Mouse (Mus musculus): Measurements from ENCODE around the gene Khdc3. TPM values are rescaled to one million over a fixed set of nuclear protein-coding genes. Genes with fewer than 3 reads are reported as not detected.
"Not testable (repeated sequence)": the region's sequence is repeated elsewhere in the genome, so short reads cannot be mapped to it uniquely, and the experiment has no call there.

Gene Khdc3
- polyA plus RNA-seq (2012; rRNA removed): 0.09 TPM in 1 of 2 replicates, not detected in the other

- DNase-seq (ENCODE audit: low read depth): no peak
Observed at GRCm38 (mm10) chr9:73101536-73101935, at the start of gene Khdc3. Khdc3 (plus strand) TSS chr9:73101836.

GRCm38 (mm10) chr9:73055441-73055911 is 46.2 kb upstream of the Khdc3 start:
- no peak for DNase-seq (ENCODE audit: low read depth)

DNA sequence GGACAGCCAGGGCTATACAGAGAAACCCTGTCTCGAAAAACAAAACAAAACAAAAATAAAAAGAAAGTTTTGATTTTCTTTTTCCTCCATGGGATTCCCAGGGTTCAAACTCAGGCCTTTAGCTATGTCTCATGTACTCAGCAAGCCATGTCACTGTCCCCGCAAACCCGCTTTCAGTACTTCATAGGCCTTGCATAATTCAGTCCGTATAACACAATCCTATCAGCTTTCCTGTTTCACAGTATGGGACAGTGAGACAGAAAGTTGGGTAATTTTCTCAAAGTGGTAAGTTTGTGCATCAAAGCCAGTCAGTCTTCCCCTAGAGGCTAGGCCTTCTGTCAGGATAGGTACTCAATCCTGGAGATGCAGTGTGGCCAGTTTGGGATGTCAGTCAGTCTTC is 42.4 kb upstream of the Khdc3 start:
- no peak for DNase-seq (ENCODE audit: low read depth)

- DNase-seq (ENCODE audit: low read depth): no peak
Observed at GRCm38 (mm10) chr9:73063621-73064290, 37.9 kb upstream of the Khdc3 start.

DNA sequence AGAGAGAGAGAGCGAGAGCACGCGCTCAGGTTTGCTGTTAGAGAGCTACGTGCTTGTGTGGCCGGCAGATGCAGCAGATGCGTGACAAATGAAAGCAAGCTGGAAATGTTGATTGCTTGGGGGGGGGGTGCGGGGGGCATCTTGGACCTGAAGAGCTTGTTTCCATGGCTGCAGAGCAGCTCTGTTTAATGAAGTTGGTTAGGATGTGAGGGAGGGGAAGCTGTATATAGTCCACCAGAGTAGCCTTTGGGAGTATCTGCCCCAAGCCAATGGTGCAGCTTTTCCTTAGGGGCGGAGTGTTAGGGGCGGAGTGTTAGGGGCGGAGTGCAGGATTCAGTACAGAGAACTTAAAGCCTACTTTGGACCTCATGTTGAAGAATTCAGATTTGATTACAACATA is 34.5 kb upstream of the Khdc3 start:
- no peak for DNase-seq (ENCODE audit: low read depth)

DNA sequence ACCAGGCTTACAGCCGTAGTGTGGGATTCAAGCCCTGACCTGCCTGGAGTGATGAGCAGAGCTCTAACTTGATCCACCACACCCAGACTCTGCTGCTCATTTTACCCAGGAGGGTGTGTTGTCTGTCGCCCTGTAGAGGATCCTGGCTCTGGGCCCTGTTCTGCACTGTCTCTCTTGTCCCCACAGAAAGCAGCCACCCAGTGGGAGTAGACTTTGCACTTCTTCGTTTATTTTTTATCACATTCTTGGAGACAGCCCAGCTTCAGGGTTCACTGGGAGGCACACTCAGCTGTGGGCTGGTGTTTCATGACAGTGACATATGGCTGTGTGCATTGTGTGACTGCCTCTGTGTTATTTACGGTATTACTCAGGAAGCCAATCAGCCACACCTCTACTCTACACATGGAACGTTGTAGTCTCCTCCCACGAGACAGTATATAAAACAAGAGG is 33.4 kb upstream of the Khdc3 start:
- no peak for DNase-seq (ENCODE audit: low read depth)

DNA sequence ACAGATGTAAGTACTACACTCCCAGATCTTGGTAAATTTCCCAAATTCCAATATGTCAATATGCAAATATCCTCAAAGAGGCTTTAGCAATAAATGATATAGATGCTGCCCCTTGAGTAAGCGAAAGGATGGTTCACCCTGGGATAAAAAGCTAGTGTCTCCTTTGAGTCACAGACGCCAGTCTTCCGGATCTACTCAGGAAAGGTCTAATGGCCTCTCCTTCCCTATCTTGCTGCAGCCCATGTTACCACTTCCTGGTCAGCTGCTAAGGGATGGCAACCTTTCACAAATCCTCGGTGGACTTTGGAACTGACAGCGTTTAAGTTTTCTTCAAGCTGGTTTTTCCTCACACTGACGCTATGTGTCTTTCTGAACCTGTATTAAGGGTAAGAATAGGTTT is 32.9 kb upstream of the Khdc3 start:
- DNase-seq (ENCODE audit: low read depth): no peak

DNA sequence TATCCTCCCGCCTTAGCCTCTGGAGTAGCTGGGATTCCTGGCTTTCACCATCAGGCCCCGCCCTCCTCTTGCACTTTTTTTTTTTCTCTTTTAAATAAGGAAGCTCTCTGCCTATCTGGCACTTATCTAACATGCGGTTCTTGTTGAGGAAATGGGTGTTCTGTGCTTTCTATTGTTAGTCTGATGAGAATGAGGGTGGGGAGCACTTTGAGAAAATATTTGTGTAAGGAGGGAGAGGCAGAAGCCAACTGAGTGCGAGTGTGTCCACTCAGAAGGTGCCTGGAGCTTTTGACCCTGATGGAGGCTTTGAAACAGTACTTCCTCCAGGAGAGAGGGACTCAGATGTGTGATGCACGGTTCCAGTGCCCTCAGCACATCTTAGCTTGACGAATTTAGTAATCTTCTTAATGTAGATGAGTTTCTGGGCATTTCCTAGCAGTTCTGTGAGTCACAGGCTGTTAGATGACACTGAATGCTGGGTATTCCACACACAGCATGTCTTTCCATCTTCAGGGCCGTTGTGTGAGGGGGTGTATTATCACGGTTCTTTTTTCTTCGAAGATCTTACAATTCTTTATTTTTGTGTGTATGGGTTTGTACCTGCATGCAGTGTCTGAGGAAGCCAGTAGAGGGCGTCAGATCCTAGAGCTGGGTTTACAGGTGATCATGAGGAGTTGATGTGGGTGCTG is 30.5 kb upstream of the Khdc3 start:
- no peak for DNase-seq (ENCODE audit: low read depth)

GRCm38 (mm10) chr9:73072426-73072825 is 29.2 kb upstream of the Khdc3 start:
- DNase-seq (ENCODE audit: low read depth): no peak

DNA sequence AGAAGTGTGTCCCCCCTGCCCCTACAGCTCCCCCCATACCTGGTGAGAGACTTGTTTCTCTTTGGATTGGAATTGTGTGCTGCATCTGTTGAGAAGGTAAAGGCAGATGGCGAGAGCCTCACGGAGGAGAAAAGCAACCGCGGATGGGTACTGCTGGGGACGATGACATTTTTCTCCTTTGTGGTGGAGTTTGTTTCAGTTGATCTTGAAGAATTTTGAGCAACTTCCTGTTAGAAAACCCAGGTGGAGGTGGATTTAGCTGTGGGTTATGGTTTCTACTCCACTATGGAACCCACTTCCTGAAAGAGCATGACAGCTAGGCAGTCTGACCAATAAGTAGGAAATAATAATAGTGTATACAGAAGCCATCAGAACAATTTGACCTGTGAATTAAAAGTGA is 28.5 kb upstream of the Khdc3 start:
- no peak for DNase-seq (ENCODE audit: low read depth)

GRCm38 (mm10) chr9:73079349-73079748 is 22.3 kb upstream of the Khdc3 start:
- not testable (repeated sequence) for DNase-seq (ENCODE audit: low read depth)

GRCm38 (mm10) chr9:73079801-73080325 is 21.8 kb upstream of the Khdc3 start:
- DNase-seq (ENCODE audit: low read depth): no peak

DNA sequence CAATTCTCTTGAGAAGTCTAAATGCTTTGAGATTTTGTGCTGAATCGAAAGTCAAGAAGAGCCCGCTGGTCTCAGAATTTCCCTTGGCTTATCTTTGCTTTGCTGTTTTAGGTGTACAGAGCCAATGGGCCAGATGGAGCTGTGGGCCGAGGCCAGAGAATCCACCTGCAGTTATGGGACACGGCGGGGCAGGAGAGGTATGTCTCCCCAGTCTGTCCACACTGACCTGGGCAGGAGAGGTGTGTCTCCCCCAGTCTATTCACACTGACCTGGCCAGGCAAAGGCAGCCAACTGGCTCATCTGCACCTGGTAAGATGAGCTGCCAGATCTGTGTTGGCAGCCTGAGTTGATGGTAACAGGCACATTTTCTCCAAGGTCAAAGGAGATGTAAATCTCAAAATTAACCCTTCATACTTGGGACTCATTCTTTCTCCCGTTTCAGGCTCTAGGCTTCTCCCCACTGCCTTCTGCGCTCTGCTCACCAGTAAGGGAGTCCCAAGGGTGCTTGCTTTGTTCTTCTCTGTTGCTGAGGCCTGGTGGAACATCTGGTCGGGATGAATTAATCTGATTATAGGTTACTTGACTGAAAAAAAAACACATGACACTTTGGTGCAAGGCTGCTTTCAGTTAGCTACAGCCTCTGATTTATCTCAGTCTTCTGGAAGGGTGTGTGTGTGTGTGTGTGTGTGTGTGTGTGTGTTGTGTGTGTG is 19.2 kb upstream of the Khdc3 start:
- DNase-seq (ENCODE audit: low read depth): no peak

DNA sequence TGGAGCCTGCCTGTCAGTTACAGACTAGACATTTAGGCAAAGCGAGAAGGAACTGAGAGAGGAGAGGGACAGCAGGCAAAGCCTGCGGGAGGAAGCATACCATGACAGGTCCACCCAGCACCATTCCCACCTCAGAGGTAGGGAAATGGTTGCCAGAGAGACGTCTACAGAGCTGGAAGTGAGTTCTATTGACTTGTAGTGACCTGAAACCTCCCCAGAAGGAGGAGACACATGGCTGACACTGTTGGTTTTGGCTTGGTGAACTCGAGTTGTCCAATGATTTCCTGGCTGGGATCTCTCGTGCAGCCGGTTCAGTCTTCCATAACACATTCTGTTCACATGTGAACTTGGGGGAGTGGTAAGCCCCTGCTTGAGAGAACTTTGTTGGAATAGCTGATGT is 17.7 kb upstream of the Khdc3 start:
- DNase-seq (ENCODE audit: low read depth): no peak

DNA sequence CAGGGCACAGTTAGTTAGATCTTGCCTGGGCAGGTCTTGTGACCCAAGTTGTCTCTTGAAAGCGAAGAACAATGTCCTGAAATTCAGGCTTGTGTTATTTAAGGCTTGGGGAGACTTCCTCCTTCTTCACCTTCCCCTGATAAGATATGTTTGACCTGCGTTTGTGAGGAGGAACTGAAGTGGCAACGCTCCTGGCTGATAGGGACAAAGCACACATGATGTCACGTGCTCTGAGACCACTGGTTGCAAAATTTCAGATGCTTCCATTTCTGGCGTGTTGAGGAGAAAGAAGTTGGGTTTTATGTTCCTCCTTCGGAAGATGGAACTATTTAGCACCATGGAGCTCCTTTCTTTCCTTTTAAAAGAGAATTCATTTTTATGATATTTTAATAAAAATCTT is 15.8 kb upstream of the Khdc3 start:
- DNase-seq (ENCODE audit: low read depth): no peak

GRCm38 (mm10) chr9:73087121-73087520 is 14.5 kb upstream of the Khdc3 start:
- DNase-seq (ENCODE audit: low read depth): no peak

DNA sequence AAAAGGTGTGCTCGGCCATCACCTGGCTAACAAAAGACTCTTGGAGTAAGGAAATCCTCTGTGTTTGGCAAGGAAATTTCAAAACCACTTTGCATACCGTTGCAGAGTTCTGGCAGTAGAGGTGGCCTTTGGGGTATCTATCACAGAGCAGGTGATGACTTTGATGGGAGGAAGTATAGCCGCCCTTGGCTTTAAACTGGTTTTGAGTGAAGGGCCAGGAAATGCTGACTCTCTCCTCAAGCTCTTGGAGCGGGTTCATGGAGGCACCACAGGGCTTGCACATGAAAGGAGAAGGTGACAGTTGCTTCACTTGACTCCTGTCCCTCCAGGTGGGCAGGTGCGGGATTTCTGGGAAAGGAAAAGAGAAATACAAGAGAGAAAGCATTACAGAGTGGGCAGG is 14.1 kb upstream of the Khdc3 start:
- no peak for DNase-seq (ENCODE audit: low read depth)

GRCm38 (mm10) chr9:73089222-73089920 is 12.3 kb upstream of the Khdc3 start:
- DNase-seq (ENCODE audit: low read depth): no peak

- no peak for DNase-seq (ENCODE audit: low read depth)
Observed at GRCm38 (mm10) chr9:73090121-73090520, 11.5 kb upstream of the Khdc3 start.

DNA sequence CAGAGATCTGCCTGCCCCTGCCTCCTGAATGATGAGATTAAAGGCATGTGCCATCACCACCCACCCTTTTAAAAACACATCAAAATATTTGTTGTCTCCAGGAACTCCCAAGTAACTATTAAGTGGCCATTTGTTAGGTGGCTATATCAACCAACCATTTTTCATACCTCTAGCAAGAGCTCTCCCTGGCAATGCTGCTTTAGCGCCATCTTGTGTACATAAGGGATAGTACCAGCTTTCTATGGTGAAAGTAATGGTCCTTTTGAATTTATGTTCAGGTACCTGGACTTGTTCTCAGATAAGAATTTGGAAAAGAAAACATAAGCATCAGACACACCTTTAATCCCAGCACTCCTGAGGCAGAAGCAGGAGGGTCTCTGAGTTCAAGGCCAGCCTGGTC is 9.9 kb upstream of the Khdc3 start:
- DNase-seq (ENCODE audit: low read depth): no peak

GRCm38 (mm10) chr9:73094580-73094979 is 7.1 kb upstream of the Khdc3 start:
- no peak for DNase-seq (ENCODE audit: low read depth)

DNA sequence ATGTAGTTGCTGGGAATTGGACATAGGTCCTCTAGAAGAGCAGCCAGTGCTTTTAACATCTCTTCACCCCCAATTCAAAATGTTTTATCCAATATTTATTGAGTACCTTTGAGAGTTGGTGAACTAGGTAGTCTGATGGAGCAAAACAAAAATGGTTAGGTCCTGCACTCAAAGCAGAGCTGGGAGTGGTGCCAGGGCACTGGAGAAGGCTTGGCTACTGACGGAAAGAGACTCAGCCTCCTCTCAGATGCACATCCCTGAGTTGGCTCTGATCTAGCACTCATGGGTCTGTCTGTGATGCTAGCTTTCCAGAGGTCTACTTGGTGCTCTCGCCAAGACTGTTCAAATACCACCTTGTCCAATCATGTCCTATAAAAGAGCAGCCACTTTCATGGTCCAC is 3.7 kb upstream of the Khdc3 start:
- no peak for DNase-seq (ENCODE audit: low read depth)
